Mouse (Mus musculus): ENCODE data around the gene Cdkn1a. TPM values are rescaled to one million over a fixed set of nuclear protein-coding genes. Genes with fewer than 3 reads are reported as not detected.

The Cdkn1a gene
- polyA plus RNA-seq, 1 experiment from 2014 or later: 292 TPM

DNA sequence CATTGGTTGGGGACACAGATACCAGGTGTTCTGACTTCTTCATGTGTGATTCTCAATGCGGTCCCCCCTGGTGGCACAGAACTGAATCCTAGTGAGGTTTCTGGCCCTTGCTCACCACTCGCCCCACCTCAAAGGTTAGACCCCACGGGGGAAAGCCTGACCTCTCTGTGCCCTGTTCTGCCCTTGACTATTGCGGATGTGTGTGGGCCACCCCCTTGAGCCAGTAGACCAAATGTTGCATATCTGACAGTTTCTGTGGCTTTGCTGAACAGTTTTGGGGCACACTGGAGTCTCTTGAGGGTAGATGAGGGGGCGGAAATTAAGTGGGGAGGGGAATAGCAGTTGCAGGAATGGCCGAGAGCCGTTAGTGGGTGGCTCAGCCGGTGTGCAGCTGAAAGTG is 52.5 kb downstream of the Cdkn1a start:
- DNase-seq (ENCODE audit: low spot score) (no peak), ATAC-seq (ENCODE audit: low read depth) (no peak)
- H3K9me3 ChIP-seq (ENCODE audit: control insufficient read depth, low read length): peaks cover 10% of the 10 kb centered on the region; the same call in 1 of the 2 replicates
- H3K4me2 ChIP-seq (ENCODE audit: low read depth, low read length): no peak overlapping the region
- H3K4me1 ChIP-seq (ENCODE audit: control insufficient read depth, insufficient read depth, low read length): no peaks in the 10 kb centered on the region
- H3K27ac ChIP-seq (replicated peaks; ENCODE audit: low read depth, low read length): no peak overlapping the region
- H3K4me3 ChIP-seq (ENCODE audit: low read depth, low read length): no peak overlapping the region
- 69% methylated on average over 8 of the region's 8 CpGs for WGBS
- no peak overlapping the region for H3K9ac ChIP-seq (ENCODE audit: low read depth, low read length)
- H3K36me3 ChIP-seq (ENCODE audit: control insufficient read depth, insufficient read depth, low read length): no peaks in the 10 kb centered on the region
- H3K27me3 ChIP-seq (replicated peaks; ENCODE audit: control insufficient read depth, insufficient read depth, low read length): no peaks in the 10 kb centered on the region

- H3K4me2 ChIP-seq (ENCODE audit: low read depth, low read length): no peak overlapping the region
- DNase-seq (ENCODE audit: low spot score) (no peak), ATAC-seq (ENCODE audit: low read depth) (no peak)
- no peaks in the 10 kb centered on the region for H3K4me1 ChIP-seq (ENCODE audit: control insufficient read depth, insufficient read depth, low read length)
- H3K27me3 ChIP-seq (replicated peaks; ENCODE audit: control insufficient read depth, insufficient read depth, low read length): no peaks in the 10 kb centered on the region
- no peak overlapping the region for H3K27ac ChIP-seq (replicated peaks; ENCODE audit: low read depth, low read length)
- no peak overlapping the region for H3K9ac ChIP-seq (ENCODE audit: low read depth, low read length)
- no peaks in the 10 kb centered on the region for H3K36me3 ChIP-seq (ENCODE audit: control insufficient read depth, insufficient read depth, low read length)
- peaks cover 10% of the 10 kb centered on the region; the same call in 1 of the 2 replicates for H3K9me3 ChIP-seq (ENCODE audit: control insufficient read depth, low read length)
- H3K4me3 ChIP-seq (ENCODE audit: low read depth, low read length): no peak overlapping the region
- WGBS: 94% methylated on average over 12 of the region's 12 CpGs
Observed at GRCm38 (mm10) chr17:29145101-29145500, 54.3 kb downstream of the Cdkn1a start.

DNA sequence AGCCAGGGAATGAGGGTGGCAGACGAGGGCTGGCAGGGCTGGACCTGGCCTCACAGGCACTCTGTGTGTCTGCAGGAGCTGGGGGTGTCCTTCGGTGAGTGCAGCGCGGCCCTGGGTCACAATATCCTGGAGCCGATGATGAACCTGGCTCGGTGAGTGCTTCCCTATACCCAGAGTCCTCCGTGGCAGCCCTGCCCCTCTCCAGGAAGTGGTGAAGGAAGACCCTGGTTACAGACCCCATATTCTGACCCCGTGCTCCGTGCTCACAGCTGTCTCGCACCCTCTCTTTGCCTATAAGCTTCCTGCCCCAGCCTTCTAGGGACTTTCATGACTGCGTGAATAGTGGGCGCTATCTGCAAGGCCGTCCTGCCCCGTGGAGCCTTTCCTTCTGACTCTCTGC is 56.5 kb downstream of the Cdkn1a start:
- WGBS: 79% methylated on average over 14 of the region's 14 CpGs
- Histone ChIP-seq H3K36me3 (ENCODE audit: control insufficient read depth, insufficient read depth, low read length) (no peaks in the 10 kb centered on the region), H3K9me3 (ENCODE audit: control insufficient read depth, low read length) (peaks cover 10% of the 10 kb centered on the region; the same call in 1 of the 2 replicates), H3K27me3 (replicated peaks; ENCODE audit: control insufficient read depth, insufficient read depth, low read length) (no peaks in the 10 kb centered on the region), H3K4me1 (ENCODE audit: control insufficient read depth, insufficient read depth, low read length) (no peaks in the 10 kb centered on the region), H3K9ac (ENCODE audit: low read depth, low read length) (no peak overlapping the region), H3K4me2 (ENCODE audit: low read depth, low read length) (no peak overlapping the region), H3K27ac (replicated peaks; ENCODE audit: low read depth, low read length) (no peak overlapping the region), H3K4me3 (ENCODE audit: low read depth, low read length) (no peak overlapping the region)
- no peak for ATAC-seq (ENCODE audit: low read depth)
- DNase-seq (ENCODE audit: low spot score): no peak

GRCm38 (mm10) chr17:29147773-29148172 is 57.0 kb downstream of the Cdkn1a start:
- no peak for ATAC-seq (ENCODE audit: low read depth)

GRCm38 (mm10) chr17:29149766-29150165 is 59.0 kb downstream of the Cdkn1a start:
- ATAC-seq (ENCODE audit: low read depth): no peak
- DNase-seq (ENCODE audit: low spot score): no peak
- Histone ChIP-seq H3K9me3 (ENCODE audit: control insufficient read depth, low read length) (peaks cover 10% of the 10 kb centered on the region; the same call in 1 of the 2 replicates), H3K4me3 (ENCODE audit: low read depth, low read length) (no peak overlapping the region), H3K27me3 (replicated peaks; ENCODE audit: control insufficient read depth, insufficient read depth, low read length) (no peaks in the 10 kb centered on the region), H3K4me2 (ENCODE audit: low read depth, low read length) (no peak overlapping the region), H3K27ac (replicated peaks; ENCODE audit: low read depth, low read length) (no peak overlapping the region), H3K4me1 (ENCODE audit: control insufficient read depth, insufficient read depth, low read length) (no peaks in the 10 kb centered on the region), H3K9ac (ENCODE audit: low read depth, low read length) (no peak overlapping the region), H3K36me3 (ENCODE audit: control insufficient read depth, insufficient read depth, low read length) (no peaks in the 10 kb centered on the region)
- 51% methylated on average over 7 of the region's 7 CpGs for WGBS

More at GRCm38 (mm10) chr17:29147773-29148172, 57.0 kb downstream of the Cdkn1a start:
- Histone ChIP-seq H3K9me3 (ENCODE audit: control insufficient read depth, low read length) (peaks cover 10% of the 10 kb centered on the region; the same call in 1 of the 2 replicates), H3K4me1 (ENCODE audit: control insufficient read depth, insufficient read depth, low read length) (no peaks in the 10 kb centered on the region), H3K27ac (replicated peaks; ENCODE audit: low read depth, low read length) (no peak overlapping the region), H3K27me3 (replicated peaks; ENCODE audit: control insufficient read depth, insufficient read depth, low read length) (no peaks in the 10 kb centered on the region), H3K4me2 (ENCODE audit: low read depth, low read length) (no peak overlapping the region), H3K9ac (ENCODE audit: low read depth, low read length) (no peak overlapping the region), H3K4me3 (ENCODE audit: low read depth, low read length) (no peak overlapping the region), H3K36me3 (ENCODE audit: control insufficient read depth, insufficient read depth, low read length) (no peaks in the 10 kb centered on the region)
- WGBS: 88% methylated on average over 6 of the region's 6 CpGs
- DNase-seq (ENCODE audit: low spot score): no peak

Other genes starting within 250 kb of the Cdkn1a start
- 1.5 and 1.8 TPM in 2 replicates for gene Pnpla1, start 232.6 kb upstream of the Cdkn1a start, polyA plus RNA-seq (2014; fragmentation: Nextera tagmentation; extraction: Ambion mirVana)
- gene 4930539E08Rik, start 175.7 kb upstream of the Cdkn1a start, polyA plus RNA-seq (2014; fragmentation: Nextera tagmentation; extraction: Ambion mirVana): 0.08 and 0.47 TPM in 2 replicates
- not detected in 2 replicates for gene Pxt1, start 147.1 kb upstream of the Cdkn1a start, polyA plus RNA-seq (2014; fragmentation: Nextera tagmentation; extraction: Ambion mirVana)
- gene Kctd20, start 139.0 kb upstream of the Cdkn1a start, polyA plus RNA-seq (2014; fragmentation: Nextera tagmentation; extraction: Ambion mirVana): 79.0 and 90.7 TPM in 2 replicates
- 87.0 and 88.7 TPM in 2 replicates for gene Stk38, start 83.0 kb upstream of the Cdkn1a start, polyA plus RNA-seq (2014; fragmentation: Nextera tagmentation; extraction: Ambion mirVana)
- gene Srsf3, start 58.3 kb upstream of the Cdkn1a start, polyA plus RNA-seq (2014; fragmentation: Nextera tagmentation; extraction: Ambion mirVana): 494 and 574 TPM in 2 replicates
- 1.7 and 2.2 TPM in 2 replicates for gene Rab44, start 23.2 kb downstream of the Cdkn1a start, polyA plus RNA-seq (2014; fragmentation: Nextera tagmentation; extraction: Ambion mirVana)
- 12.4 and 17.1 TPM in 2 replicates for gene Cpne5, start 147.2 kb downstream of the Cdkn1a start, polyA plus RNA-seq (2014; fragmentation: Nextera tagmentation; extraction: Ambion mirVana)
- 108 and 117 TPM in 2 replicates for gene Ppil1, start 173.2 kb downstream of the Cdkn1a start, polyA plus RNA-seq (2014; fragmentation: Nextera tagmentation; extraction: Ambion mirVana)
- gene BC004004, start 177.8 kb downstream of the Cdkn1a start, polyA plus RNA-seq (2014; fragmentation: Nextera tagmentation; extraction: Ambion mirVana): 82.1 and 85.6 TPM in 2 replicates
- gene Pi16, start 226.7 kb downstream of the Cdkn1a start, polyA plus RNA-seq (2014; fragmentation: Nextera tagmentation; extraction: Ambion mirVana): 1.8 and 3.0 TPM in 2 replicates